ENCODE assay signal across 7 mouse cellular contexts in genomic region chr13:69531431-69531830, GRCm38 (mm10). TPM values are rescaled to one million over a fixed set of nuclear protein-coding genes. Genes with fewer than 3 reads are reported as not detected.
DNase-seq lines count a peak whose midpoint lies in the region; ATAC-seq and TF ChIP-seq lines count a peak whose summit lies in the region.

No protein-coding gene starts in this region.

- no peak for DNase-seq in kidney, postnatal 0 days (ENCODE audit: low spot score)
- no peak for DNase-seq in kidney, postnatal 10 days
- DNase-seq in forebrain, embryonic 11.5 days (ENCODE audit: low spot score): no peak
- DNase-seq in limb, embryonic 11.5 days (ENCODE audit: low spot score): no peak
- DNase-seq in yolk sac, embryonic 10.5 days (ENCODE audit: low spot score): no peak

- H3K9me3 ChIP-seq in kidney, postnatal 0 days (replicated peaks; ENCODE audit: low read length): no peaks in the 10 kb centered on the region
- H3K9me3 ChIP-seq in forebrain, embryonic 11.5 days (ENCODE audit: control insufficient read depth, low read length): no peaks in the 10 kb centered on the region
- no peaks in the 10 kb centered on the region for H3K9me3 ChIP-seq in limb, embryonic 11.5 days (ENCODE audit: control insufficient read depth, low read length)
- H3K9me3 ChIP-seq in neural tube, embryonic 15.5 days (replicated peaks): no peaks in the 10 kb centered on the region

- ATAC-seq in kidney, postnatal 0 days (replicated peaks; ENCODE audit: low FRiP score, low read depth): no peak
- ATAC-seq in forebrain, embryonic 11.5 days (replicated peaks; ENCODE audit: low FRiP score): no peak
- no peak for ATAC-seq in limb, embryonic 11.5 days (ENCODE audit: insufficient number of reproducible peaks, low FRiP score, low TSS enrichment, low read depth)
- ATAC-seq in neural tube, embryonic 15.5 days (ENCODE audit: low FRiP score): no peak
- no peak for ATAC-seq in monocyte, adult 5-6 weeks (replicated peaks; ENCODE audit: insufficient number of reproducible peaks, low FRiP score, low TSS enrichment, poor library complexity, severe bottlenecking)

- H3K9ac ChIP-seq in kidney, postnatal 0 days (ENCODE audit: low read depth, low read length): 0 out of 2 replicates have a peak overlapping the region, but pooled peaks have one; percentile 32
- peak overlapping the region; percentile 89; the same call in 1 of the 2 replicates for H3K9ac ChIP-seq in forebrain, embryonic 11.5 days (ENCODE audit: low read length)
- H3K9ac ChIP-seq in limb, embryonic 11.5 days (ENCODE audit: low read length): no peak overlapping the region
- H3K9ac ChIP-seq in neural tube, embryonic 15.5 days (replicated peaks): peak overlapping the region; percentile 79; the same call in 1 of the 2 replicates

- no peaks in the 10 kb centered on the region for H3K36me3 ChIP-seq in kidney, postnatal 0 days (ENCODE audit: insufficient read depth, low read length)
- no peaks in the 10 kb centered on the region for H3K36me3 ChIP-seq in forebrain, embryonic 11.5 days (ENCODE audit: control insufficient read depth, insufficient read depth, low read length)
- peaks cover 5% of the 10 kb centered on the region; the same call in 1 of the 2 replicates for H3K36me3 ChIP-seq in limb, embryonic 11.5 days (ENCODE audit: control insufficient read depth, insufficient read depth, low read length)
- H3K36me3 ChIP-seq in neural tube, embryonic 15.5 days: no peaks in the 10 kb centered on the region

- peaks cover 25% of the 10 kb centered on the region for H3K4me1 ChIP-seq in kidney, postnatal 0 days (replicated peaks; ENCODE audit: insufficient read depth, low read length)
- H3K4me1 ChIP-seq in forebrain, embryonic 11.5 days (replicated peaks; ENCODE audit: control insufficient read depth, insufficient read depth, low read length): peaks cover 11% of the 10 kb centered on the region
- peaks cover 26% of the 10 kb centered on the region for H3K4me1 ChIP-seq in limb, embryonic 11.5 days (ENCODE audit: control insufficient read depth, insufficient read depth, low read length)
- H3K4me1 ChIP-seq in neural tube, embryonic 15.5 days: peaks cover 66% of the 10 kb centered on the region

- H3K27me3 ChIP-seq in kidney, postnatal 0 days (ENCODE audit: insufficient read depth, low read length): no peaks in the 10 kb centered on the region
- H3K27me3 ChIP-seq in forebrain, embryonic 11.5 days (ENCODE audit: control insufficient read depth, insufficient read depth, low read length): no peaks in the 10 kb centered on the region
- H3K27me3 ChIP-seq in limb, embryonic 11.5 days (ENCODE audit: control insufficient read depth, insufficient read depth, low read length): no peaks in the 10 kb centered on the region; the same call in 1 of the 2 replicates
- no peaks in the 10 kb centered on the region for H3K27me3 ChIP-seq in neural tube, embryonic 15.5 days (replicated peaks)

- no peak for TF ChIP-seq CTCF in kidney, postnatal 0 days (IDR thresholded peaks at IDR 0.05; ENCODE audit: low read depth)

- no peak overlapping the region for H3K27ac ChIP-seq in kidney, postnatal 0 days
- H3K27ac ChIP-seq in forebrain, embryonic 11.5 days (ENCODE audit: low read depth, low read length): no peak overlapping the region
- no peak overlapping the region for H3K27ac ChIP-seq in limb, embryonic 11.5 days (replicated peaks; ENCODE audit: low read depth, low read length)
- H3K27ac ChIP-seq in neural tube, embryonic 15.5 days (replicated peaks): no peak overlapping the region

- 41% methylated on average over 6 of the region's 6 CpGs for WGBS in kidney, postnatal 0 days
- WGBS in forebrain, embryonic 11.5 days: 61% methylated on average over 6 of the region's 6 CpGs
- WGBS in limb, embryonic 11.5 days: 50% methylated on average over 6 of the region's 6 CpGs
- 46% methylated on average over 6 of the region's 6 CpGs for WGBS in neural tube, embryonic 15.5 days

- H3K4me2 ChIP-seq in kidney, postnatal 0 days (ENCODE audit: low read length): peak overlapping the region; percentile 96
- H3K4me2 ChIP-seq in forebrain, embryonic 11.5 days (ENCODE audit: low read depth, low read length, severe bottlenecking): peak overlapping the region; percentile 89
- peak overlapping the region; percentile 82 for H3K4me2 ChIP-seq in limb, embryonic 11.5 days (ENCODE audit: low read depth, severe bottlenecking)
- peak overlapping the region; percentile 92 for H3K4me2 ChIP-seq in neural tube, embryonic 15.5 days

- peak overlapping the region; percentile 89; the same call in 1 of the 2 replicates for H3K4me3 ChIP-seq in kidney, postnatal 0 days (replicated peaks; ENCODE audit: low read depth, low read length)
- H3K4me3 ChIP-seq in forebrain, embryonic 11.5 days (ENCODE audit: low read depth, low read length): peak overlapping the region; percentile 97
- peak overlapping the region; percentile 83; the same call in 1 of the 2 replicates for H3K4me3 ChIP-seq in limb, embryonic 11.5 days (ENCODE audit: low read depth, low read length)
- peak overlapping the region; percentile 79 for H3K4me3 ChIP-seq in neural tube, embryonic 15.5 days (replicated peaks)

RNA-seq across cellular contexts. Expression of gene Nsun2, which starts 2.1 kb away (rescaled TPM):
- 82.0 and 86.6 TPM in 2 replicates for polyA plus RNA-seq in kidney, postnatal 0 days (2015; fragmentation: Nextera tagmentation; extraction: Ambion mirVana)
- polyA plus RNA-seq in forebrain, embryonic 11.5 days (2014; fragmentation: Nextera tagmentation; extraction: Ambion mirVana): 133 and 135 TPM in 2 replicates
- 149 and 159 TPM in 2 replicates for polyA plus RNA-seq in limb, embryonic 11.5 days (2014; fragmentation: Nextera tagmentation; extraction: Ambion mirVana)
- polyA plus RNA-seq in neural tube, embryonic 15.5 days (2015; fragmentation: Nextera tagmentation; extraction: Ambion mirVana): 74.6 and 92.6 TPM in 2 replicates
- 73.1 to 84.0 TPM (median 80.0 TPM) in 3 replicates for total RNA-seq in monocyte, adult 5-6 weeks (2017)

RNA-seq across cellular contexts. Expression of gene Tent4a, which starts 3.0 kb away (rescaled TPM):
- polyA plus RNA-seq in kidney, postnatal 0 days (2015; fragmentation: Nextera tagmentation; extraction: Ambion mirVana): 4.7 and 5.0 TPM in 2 replicates
- polyA plus RNA-seq in forebrain, embryonic 11.5 days (2014; fragmentation: Nextera tagmentation; extraction: Ambion mirVana): 8.7 and 9.6 TPM in 2 replicates
- 8.4 and 8.5 TPM in 2 replicates for polyA plus RNA-seq in limb, embryonic 11.5 days (2014; fragmentation: Nextera tagmentation; extraction: Ambion mirVana)
- polyA plus RNA-seq in neural tube, embryonic 15.5 days (2015; fragmentation: Nextera tagmentation; extraction: Ambion mirVana): 6.2 and 6.5 TPM in 2 replicates
- 4.9 to 16.1 TPM (median 9.2 TPM) in 3 replicates for total RNA-seq in monocyte, adult 5-6 weeks (2017)
